Mouse (Mus musculus): ENCODE measurements around the gene Zfp69.

DNA sequence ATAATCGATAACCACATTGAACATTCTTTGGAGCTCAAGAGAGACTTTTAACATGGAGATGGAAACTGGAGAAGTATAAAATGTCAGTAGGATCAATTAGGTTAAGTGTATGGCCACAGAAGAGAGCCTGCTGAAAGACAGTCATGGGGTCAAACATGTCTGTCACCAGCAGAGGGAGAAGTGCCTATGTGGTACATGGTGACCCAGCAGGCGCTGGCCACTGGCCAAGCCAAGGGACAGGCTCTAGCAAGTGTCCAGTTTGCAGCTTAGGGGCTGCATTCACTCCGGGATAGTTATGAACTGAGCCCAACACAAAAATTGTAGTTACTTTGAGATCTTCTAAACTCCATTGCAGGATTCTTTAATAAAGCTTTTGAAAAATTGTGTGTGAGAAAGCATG, 22.8 kb downstream of the Zfp69 start:
- TF ChIP-seq POLR2A (IDR thresholded peaks at IDR 0.05; ENCODE audit: insufficient read depth, low read depth, low read length): no peak
- no peak for TF ChIP-seq CTCF (IDR thresholded peaks at IDR 0.05; ENCODE audit: insufficient read depth, low read depth, low read length)
